Mouse (Mus musculus): ENCODE results near the gene Ran. TPM values are rescaled to one million over a fixed set of nuclear protein-coding genes. Genes with fewer than 3 reads are reported as not detected.
"Not testable (repeated sequence)": the region's sequence is repeated elsewhere in the genome, so short reads cannot be mapped to it uniquely, and the experiment has no call there.

Gene Ran
- 341 and 365 TPM in 2 replicates for polyA plus RNA-seq (2015; fragmentation: Nextera tagmentation; extraction: Ambion mirVana)

DNA sequence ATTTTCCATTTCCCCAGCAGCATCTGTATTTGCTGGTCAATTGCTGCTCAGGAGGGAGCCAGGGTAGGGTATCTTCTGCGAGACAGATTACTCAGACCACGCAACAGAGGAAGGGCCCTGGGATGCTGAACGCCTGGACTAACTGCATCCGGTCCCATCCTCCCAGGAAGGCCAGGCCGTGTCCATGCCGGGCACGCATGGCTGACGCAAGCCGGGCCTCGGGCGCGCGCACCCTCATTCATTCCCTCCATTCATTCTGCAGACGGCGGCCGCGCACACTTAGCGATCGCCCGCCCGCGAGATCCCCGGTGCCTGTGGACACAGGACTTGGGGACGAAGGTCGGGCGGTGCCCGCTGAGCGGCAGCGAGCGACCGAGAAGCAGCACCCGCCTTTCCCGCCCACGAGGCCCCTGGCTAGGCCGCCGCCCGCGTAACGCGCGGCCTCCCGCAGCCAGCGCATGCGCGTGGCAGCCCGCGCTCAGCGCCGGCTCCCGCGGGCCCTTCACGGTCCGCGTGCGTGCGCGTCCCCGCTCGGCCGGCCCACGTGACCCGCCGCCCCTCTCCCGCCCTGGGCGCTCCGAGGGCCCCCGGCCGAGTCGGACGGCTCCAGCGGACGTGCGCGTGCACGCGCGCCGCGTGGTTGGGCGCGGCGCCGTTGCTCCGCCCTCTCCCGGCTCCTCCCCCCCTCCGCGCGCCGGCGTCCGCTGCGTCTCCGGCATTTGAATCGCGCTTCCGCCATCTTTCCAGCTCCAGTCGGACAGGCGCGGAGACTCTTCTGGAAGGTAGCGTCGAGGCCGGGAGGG lies at the start of gene Ran:
TSS of gene Ran (plus strand) at position 573 of the 803 bp plus-strand sequence.
- Histone ChIP-seq H3K9ac (peak within 1 kb of the TSS; percentile 83), H3K9me3 (no peaks in the 10 kb centered on the region), H3K4me1 (replicated peaks) (peaks cover 19% of the 10 kb centered on the region), H3K4me2 (peak within 1 kb of the TSS; percentile 82), H3K36me3 (peaks cover 10% of the 10 kb centered on the region), H3K4me3 (peak within 1 kb of the TSS; percentile 74), H3K27ac (replicated peaks) (peak within 1 kb of the TSS; percentile 98), H3K27me3 (no peaks in the 10 kb centered on the region)
- under 1% methylated on average over 102 of the region's 102 CpGs for WGBS
- peak; percentile 93 for ATAC-seq (ENCODE audit: low FRiP score, low read depth)

DNA sequence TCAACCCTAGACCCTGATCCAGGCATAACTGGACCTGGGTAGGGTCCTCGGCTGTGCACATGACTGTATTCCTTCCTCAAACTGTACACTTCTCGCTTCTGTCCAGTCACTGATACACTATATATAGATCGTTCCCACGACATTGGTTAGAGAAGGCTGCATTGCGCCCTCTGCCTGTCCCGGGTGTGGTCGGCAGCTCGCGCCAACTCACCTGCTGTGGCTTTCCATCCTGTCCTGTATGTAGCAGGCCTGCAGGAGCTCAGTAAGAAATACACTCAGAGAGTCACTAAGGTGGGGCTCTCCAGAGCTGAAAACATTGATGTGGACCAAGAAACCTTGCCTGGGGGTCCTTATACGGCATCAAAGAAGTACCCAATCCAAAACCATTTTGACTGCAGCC lies 49.0 kb upstream of the Ran start:
- ATAC-seq (ENCODE audit: low FRiP score, low read depth): no peak
- H3K9me3 ChIP-seq: no peaks in the 10 kb centered on the region
- H3K4me2 ChIP-seq: 0 out of 2 replicates have a peak overlapping the region, but pooled peaks have one; percentile 29
- 73% methylated on average over 10 of the region's 10 CpGs for WGBS
- no peaks in the 10 kb centered on the region for H3K36me3 ChIP-seq
- H3K4me3 ChIP-seq: no peak overlapping the region
- no peaks in the 10 kb centered on the region for H3K4me1 ChIP-seq (replicated peaks)
- H3K27me3 ChIP-seq: no peaks in the 10 kb centered on the region
- no peak overlapping the region for H3K27ac ChIP-seq (replicated peaks)
- no peak overlapping the region for H3K9ac ChIP-seq

DNA sequence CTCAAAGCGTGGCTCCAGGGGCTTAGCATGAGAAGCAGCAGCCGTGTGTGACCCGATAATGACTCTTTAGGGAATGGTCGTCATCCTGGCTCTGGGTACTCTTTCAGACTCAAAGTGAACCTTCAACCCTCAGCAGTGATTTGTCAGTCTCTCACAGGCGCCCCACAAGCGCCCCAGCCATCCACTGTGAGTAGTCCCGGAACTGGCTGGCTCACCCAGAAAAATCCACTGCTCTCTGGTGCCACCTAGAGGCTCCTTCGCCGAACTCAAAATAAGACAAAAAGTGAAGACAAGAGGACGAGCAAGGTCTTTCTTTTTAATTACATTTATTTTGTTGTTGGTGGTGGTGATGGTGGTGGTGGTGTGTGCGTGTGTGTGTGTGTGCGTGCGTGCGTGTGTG lies 48.6 kb upstream of the Ran start:
- no peak overlapping the region for H3K9ac ChIP-seq

DNA sequence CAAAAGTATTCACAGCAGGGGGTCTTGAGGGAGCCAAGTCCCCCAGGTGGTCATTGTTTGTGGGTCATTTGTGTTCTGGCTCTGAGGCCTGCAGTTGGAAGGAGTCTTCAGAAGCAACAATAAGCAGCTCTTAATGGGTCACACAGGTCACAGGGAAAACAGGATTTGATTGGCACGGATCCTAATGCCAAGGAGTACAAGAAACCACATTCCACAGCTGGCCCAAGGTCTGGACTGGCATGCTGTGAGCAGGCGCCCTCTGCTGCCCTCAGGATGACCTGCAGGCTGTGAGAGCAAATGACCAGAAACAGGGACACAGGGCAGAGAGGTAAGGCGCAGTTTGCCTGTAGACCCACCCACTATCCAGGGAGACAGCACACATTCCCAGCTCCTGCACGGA lies 43.6 kb upstream of the Ran start:
- WGBS: 17% methylated on average over 4 of the region's 4 CpGs

More for the DNA sequence above, 48.6 kb upstream of the Ran start:
- Histone ChIP-seq H3K4me3 (no peak overlapping the region), H3K4me2 (peak overlapping the region; percentile 29; the same call in 1 of the 2 replicates), H3K27me3 (no peaks in the 10 kb centered on the region), H3K4me1 (replicated peaks) (no peaks in the 10 kb centered on the region), H3K36me3 (no peaks in the 10 kb centered on the region), H3K27ac (replicated peaks) (no peak overlapping the region), H3K9me3 (no peaks in the 10 kb centered on the region)
- WGBS: 18% methylated on average over 14 of the region's 14 CpGs
- ATAC-seq (ENCODE audit: low FRiP score, low read depth): peak; percentile 56; the same call in 1 of the 2 replicates

DNA sequence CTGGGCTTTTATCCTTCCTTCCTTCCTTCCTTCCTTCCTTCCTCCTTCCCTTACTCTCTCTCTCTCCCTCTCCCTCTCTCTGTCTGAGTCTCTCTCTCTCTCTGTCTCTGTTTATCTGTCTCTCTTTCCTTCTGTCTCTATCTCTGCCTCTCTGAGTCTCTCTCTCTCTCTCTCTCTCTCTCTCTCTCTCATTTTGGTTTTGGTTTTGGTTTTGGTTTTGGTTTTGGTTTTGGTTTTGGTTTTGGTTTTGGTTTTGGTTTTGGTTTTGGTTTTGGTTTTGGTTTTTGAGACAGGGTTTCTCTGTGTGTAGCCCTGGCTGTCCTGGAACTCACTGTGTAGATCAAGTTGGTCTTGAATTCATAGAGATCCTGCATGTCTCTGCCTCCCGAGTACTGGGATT lies 42.4 kb upstream of the Ran start:
- not testable (repeated sequence) for H3K36me3 ChIP-seq; H3K4me1 ChIP-seq (replicated peaks); ATAC-seq (ENCODE audit: low FRiP score, low read depth); H3K4me2 ChIP-seq; H3K4me3 ChIP-seq; H3K9me3 ChIP-seq; H3K27me3 ChIP-seq; H3K9ac ChIP-seq; H3K27ac ChIP-seq (replicated peaks)
- 100% methylated on average over 1 of the region's 1 CpGs for WGBS

More for the DNA sequence above, 43.6 kb upstream of the Ran start:
- no peak overlapping the region for H3K4me3 ChIP-seq
- no peaks in the 10 kb centered on the region for H3K4me1 ChIP-seq (replicated peaks)
- no peaks in the 10 kb centered on the region for H3K9me3 ChIP-seq
- no peak overlapping the region for H3K4me2 ChIP-seq
- H3K27ac ChIP-seq (replicated peaks): no peak overlapping the region
- H3K9ac ChIP-seq: no peak overlapping the region
- H3K36me3 ChIP-seq: no peaks in the 10 kb centered on the region
- ATAC-seq (ENCODE audit: low FRiP score, low read depth): no peak
- H3K27me3 ChIP-seq: no peaks in the 10 kb centered on the region

DNA sequence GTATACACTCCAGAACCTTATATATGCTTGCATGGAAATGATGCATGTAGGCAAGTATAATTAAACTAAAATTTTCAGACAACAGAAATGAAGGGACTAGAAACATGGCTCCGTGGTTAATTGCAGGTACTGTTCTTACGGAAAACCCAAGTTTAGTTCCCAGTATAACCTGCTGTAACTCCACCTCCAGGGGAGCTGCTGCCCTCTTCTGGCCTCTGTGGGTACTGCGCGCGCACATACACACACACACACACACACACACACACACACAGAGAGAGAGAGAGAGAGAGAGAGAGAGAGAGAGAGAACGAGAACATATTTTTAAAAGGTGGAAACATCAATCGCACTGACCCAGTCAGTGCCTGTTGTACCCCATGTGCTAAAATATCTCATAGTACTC lies 40.9 kb upstream of the Ran start:
- Histone ChIP-seq H3K9me3 (no peaks in the 10 kb centered on the region), H3K36me3 (no peaks in the 10 kb centered on the region), H3K4me2 (no peak overlapping the region), H3K27ac (replicated peaks) (no peak overlapping the region), H3K27me3 (no peaks in the 10 kb centered on the region), H3K4me1 (replicated peaks) (0 out of 2 replicates have a peak, but pooled peaks cover 4% of the 10 kb centered on the region), H3K4me3 (no peak overlapping the region), H3K9ac (no peak overlapping the region)
- ATAC-seq (ENCODE audit: low FRiP score, low read depth): no peak
- WGBS: 100% methylated on average over 7 of the region's 7 CpGs

DNA sequence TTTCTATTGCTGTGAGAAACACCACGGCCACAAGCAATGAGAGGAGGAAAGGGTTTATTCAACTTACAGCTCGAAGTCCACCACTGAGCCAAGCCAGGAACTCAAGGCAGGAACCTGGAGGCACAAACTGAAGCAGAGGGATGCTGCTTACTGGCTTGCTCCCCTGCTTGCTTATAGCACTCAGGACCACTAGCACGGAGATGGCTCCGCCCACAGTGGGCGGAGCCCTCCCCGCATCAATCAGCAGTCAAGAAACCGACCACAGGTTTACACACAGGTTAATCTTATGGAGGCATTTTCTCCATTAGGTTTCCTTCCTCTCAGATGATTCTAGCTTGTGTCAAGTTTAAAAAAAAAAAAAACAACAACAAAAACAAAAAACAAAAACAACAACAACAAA lies 39.0 kb upstream of the Ran start:
- Histone ChIP-seq H3K9me3 (no peaks in the 10 kb centered on the region), H3K4me2 (no peak overlapping the region), H3K36me3 (no peaks in the 10 kb centered on the region), H3K9ac (no peak overlapping the region), H3K27me3 (no peaks in the 10 kb centered on the region), H3K27ac (replicated peaks) (no peak overlapping the region), H3K4me3 (no peak overlapping the region), H3K4me1 (replicated peaks) (0 out of 2 replicates have a peak, but pooled peaks cover 4% of the 10 kb centered on the region)
- 80% methylated on average over 7 of the region's 7 CpGs for WGBS
- ATAC-seq (ENCODE audit: low FRiP score, low read depth): no peak

DNA sequence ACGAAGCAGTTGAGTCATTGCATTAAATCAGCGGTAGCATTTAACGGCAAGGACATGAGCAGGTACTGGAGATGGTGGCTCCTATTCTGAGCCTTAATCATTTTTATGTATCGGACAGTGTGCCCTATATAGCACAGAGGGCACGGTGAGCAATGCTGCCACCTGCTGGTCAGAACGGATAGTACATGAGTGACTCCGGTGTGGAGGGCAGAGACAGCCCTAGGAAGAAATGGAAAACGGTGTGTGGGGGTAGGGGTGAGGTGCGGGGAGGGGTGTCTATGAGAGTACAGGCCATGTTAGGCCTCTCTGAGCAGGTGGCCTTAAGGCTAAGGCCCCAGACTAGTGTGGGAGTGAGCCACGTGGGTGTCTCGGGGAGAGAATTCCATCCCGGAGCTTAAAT lies 38.3 kb upstream of the Ran start:
- H3K4me3 ChIP-seq: no peak overlapping the region
- no peak overlapping the region for H3K9ac ChIP-seq
- H3K4me2 ChIP-seq: no peak overlapping the region
- WGBS: 25% methylated on average over 12 of the region's 12 CpGs
- H3K4me1 ChIP-seq (replicated peaks): 0 out of 2 replicates have a peak, but pooled peaks cover 5% of the 10 kb centered on the region
- H3K27me3 ChIP-seq: no peaks in the 10 kb centered on the region
- H3K9me3 ChIP-seq: no peaks in the 10 kb centered on the region
- no peaks in the 10 kb centered on the region for H3K36me3 ChIP-seq
- peak; percentile 73 for ATAC-seq (ENCODE audit: low FRiP score, low read depth)
- no peak overlapping the region for H3K27ac ChIP-seq (replicated peaks)

DNA sequence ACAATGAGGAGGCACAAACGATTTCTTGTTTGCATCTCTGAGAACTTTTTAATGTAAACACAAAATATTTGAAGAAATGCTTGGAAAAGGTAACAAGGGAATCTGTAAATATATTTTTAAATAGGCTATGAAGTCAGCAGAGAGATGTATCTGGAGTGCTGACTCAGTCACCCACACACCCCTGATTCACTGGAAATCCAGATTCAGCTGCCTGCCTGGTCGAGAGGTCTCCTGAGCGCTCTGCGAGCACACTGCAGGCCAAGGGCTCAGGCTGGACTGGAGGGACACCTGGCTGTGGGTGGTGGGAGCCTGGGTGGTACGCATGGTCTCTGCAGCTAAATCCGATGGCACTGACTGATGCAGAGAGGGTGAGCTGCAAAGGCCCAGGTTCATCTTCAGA lies 35.3 kb upstream of the Ran start:
- no peak for ATAC-seq (ENCODE audit: low FRiP score, low read depth)
- peaks cover 3% of the 10 kb centered on the region for H3K36me3 ChIP-seq
- no peaks in the 10 kb centered on the region for H3K9me3 ChIP-seq
- no peak overlapping the region for H3K4me3 ChIP-seq
- H3K27ac ChIP-seq (replicated peaks): no peak overlapping the region
- H3K9ac ChIP-seq: no peak overlapping the region
- no peaks in the 10 kb centered on the region for H3K27me3 ChIP-seq
- no peak overlapping the region for H3K4me2 ChIP-seq
- peaks cover 15% of the 10 kb centered on the region; the same call in 1 of the 2 replicates for H3K4me1 ChIP-seq (replicated peaks)
- WGBS: 94% methylated on average over 6 of the region's 6 CpGs

DNA sequence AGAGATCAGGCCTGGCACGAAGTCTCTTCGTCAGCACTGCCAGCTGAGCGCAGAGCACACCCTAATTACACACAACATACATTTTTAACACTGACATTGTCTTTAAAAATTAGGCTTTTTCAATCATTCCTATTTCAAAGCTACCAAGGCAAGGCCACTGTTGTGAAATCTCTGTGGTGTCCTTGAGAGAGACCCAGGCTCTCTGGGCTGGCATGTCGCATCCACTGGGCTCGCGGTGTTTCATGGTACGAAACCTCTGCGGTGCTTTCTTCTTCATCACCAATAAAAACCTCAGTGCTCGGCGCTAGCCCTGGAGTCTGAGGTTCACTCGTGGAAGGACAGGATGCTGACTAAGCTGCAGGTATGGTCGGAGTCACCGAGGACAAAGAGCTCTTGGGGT lies 33.9 kb upstream of the Ran start:
- no peak overlapping the region for H3K4me3 ChIP-seq
- no peaks in the 10 kb centered on the region for H3K9me3 ChIP-seq
- peaks cover 12% of the 10 kb centered on the region for H3K36me3 ChIP-seq
- H3K4me1 ChIP-seq (replicated peaks): peaks cover 15% of the 10 kb centered on the region; the same call in 1 of the 2 replicates
- H3K9ac ChIP-seq: no peak overlapping the region
- no peak overlapping the region for H3K4me2 ChIP-seq
- H3K27ac ChIP-seq (replicated peaks): no peak overlapping the region
- no peak for ATAC-seq (ENCODE audit: low FRiP score, low read depth)
- no peaks in the 10 kb centered on the region for H3K27me3 ChIP-seq
- WGBS: 80% methylated on average over 13 of the region's 13 CpGs

DNA sequence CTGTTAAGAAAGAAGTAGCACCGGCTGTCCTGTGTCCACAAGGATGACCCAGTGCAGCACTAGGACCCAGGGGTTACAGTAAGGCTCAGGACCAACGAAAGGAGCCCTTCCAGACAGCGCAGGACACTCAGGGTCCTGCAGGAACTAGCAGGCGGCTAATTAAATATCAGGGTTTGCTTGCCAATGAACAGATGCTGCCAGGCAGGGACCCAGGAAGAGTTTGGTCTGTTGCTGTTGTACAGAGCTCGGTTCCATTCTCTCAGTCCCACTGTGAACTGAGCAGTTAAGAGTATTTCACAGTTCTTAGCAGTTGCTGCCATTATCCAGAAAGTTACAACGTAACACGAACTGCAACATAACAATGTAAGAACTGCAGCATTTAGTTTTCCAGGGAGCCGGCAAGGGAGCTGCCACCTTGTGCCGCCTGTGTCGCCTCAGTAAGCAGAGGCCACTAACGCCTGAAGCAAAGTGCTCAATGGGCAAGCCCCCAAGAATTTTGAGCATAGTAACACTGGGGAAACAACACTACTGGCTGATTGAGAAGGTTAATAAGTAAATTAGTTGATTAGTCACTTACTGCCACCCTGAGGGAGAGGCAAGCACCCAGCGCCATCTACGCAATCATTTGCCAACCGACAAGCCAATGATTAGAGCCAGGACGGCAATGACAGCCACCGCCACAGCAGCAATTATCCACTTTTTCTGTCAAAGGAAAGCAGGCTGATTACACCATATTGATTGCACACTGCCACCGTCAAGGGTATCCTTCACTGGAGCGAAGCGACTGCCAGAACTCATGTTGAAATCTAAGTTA lies 32.5 kb upstream of the Ran start:
- Histone ChIP-seq H3K9me3 (no peaks in the 10 kb centered on the region), H3K4me3 (no peak overlapping the region), H3K4me2 (no peak overlapping the region), H3K27me3 (no peaks in the 10 kb centered on the region), H3K36me3 (peaks cover 24% of the 10 kb centered on the region), H3K9ac (no peak overlapping the region), H3K4me1 (replicated peaks) (peaks cover 10% of the 10 kb centered on the region; the same call in 1 of the 2 replicates), H3K27ac (replicated peaks) (no peak overlapping the region)
- no peak for ATAC-seq (ENCODE audit: low FRiP score, low read depth)
- WGBS: 62% methylated on average over 19 of the region's 19 CpGs

Measured in hindbrain, embryonic 15.5 days (tissue).